Mouse (Mus musculus): Measurements from ENCODE around the gene Larp6.

DNA sequence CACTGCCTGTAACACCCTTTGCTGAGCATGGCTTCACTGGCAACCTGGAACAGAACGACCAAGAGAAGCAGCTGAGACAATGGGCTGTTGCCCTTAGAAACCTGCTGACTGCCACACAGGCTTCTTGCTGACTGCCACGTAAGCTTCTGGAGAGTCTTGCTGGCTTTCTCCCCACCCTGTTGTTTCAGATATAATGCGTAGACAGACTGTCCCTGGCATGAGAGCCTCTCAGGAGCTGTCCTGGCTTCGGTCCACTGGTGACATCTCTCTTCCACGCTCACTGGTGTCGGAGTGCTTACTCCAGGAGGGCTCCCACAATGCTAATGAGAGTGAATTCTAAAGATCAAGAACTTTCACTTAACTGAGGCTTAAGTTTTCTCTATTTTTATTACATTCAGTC is 43.9 kb upstream of the Larp6 start:
- TF ChIP-seq CTCF (IDR thresholded peaks at IDR 0.05; ENCODE audit: insufficient read depth, low read length) (no peak), POLR2A (IDR thresholded peaks at IDR 0.05; ENCODE audit: borderline replicate concordance, extremely low read depth, low read depth, low read length) (no peak)

Measured in lung, adult 2 months (tissue).